Mouse (Mus musculus) embryo, embryonic 11.5 days (tissue): ENCODE data around the gene Scrn3.

Experiments
- DNase-seq: peaks from one replicate; pipeline ENCODE4 v3.0.0-alpha.2; 2012; ENCODE audit warnings: low read depth, low spot score

Gene Scrn3

GRCm38 (mm10) chr2:73274119-73274920, 38.1 kb upstream of the Scrn3 start:
- DNase-seq, result no peak

GRCm38 (mm10) chr2:73275261-73276040, 37.0 kb upstream of the Scrn3 start:
- DNase-seq, result no peak

- DNase-seq, result no peak
Observed at GRCm38 (mm10) chr2:73276141-73276571, 36.2 kb upstream of the Scrn3 start.

- DNase-seq, result no peak
Observed at GRCm38 (mm10) chr2:73277021-73277708, 35.2 kb upstream of the Scrn3 start.

GRCm38 (mm10) chr2:73277709-73278075, 34.7 kb upstream of the Scrn3 start:
- no peak for DNase-seq

- peak; percentile 86 for DNase-seq
Observed at GRCm38 (mm10) chr2:73278131-73278854, 34.1 kb upstream of the Scrn3 start.

- no peak for DNase-seq
Observed at GRCm38 (mm10) chr2:73278869-73279268, 33.5 kb upstream of the Scrn3 start.

GRCm38 (mm10) chr2:73279271-73280038, 32.9 kb upstream of the Scrn3 start:
- DNase-seq, result no peak

GRCm38 (mm10) chr2:73280356-73281047, 31.9 kb upstream of the Scrn3 start:
- no peak for DNase-seq

- no peak for DNase-seq
Observed at GRCm38 (mm10) chr2:73281048-73281661, 31.2 kb upstream of the Scrn3 start.

GRCm38 (mm10) chr2:73281707-73282106, 30.7 kb upstream of the Scrn3 start:
- no peak for DNase-seq

- DNase-seq, result no peak
Observed at GRCm38 (mm10) chr2:73285630-73286029, 26.8 kb upstream of the Scrn3 start.

GRCm38 (mm10) chr2:73291130-73291529, 21.3 kb upstream of the Scrn3 start:
- no peak for DNase-seq

GRCm38 (mm10) chr2:73295023-73295422, 17.4 kb upstream of the Scrn3 start:
- no peak for DNase-seq

- no peak for DNase-seq
Observed at GRCm38 (mm10) chr2:73298154-73298553, 14.2 kb upstream of the Scrn3 start.

GRCm38 (mm10) chr2:73298841-73299240, 13.6 kb upstream of the Scrn3 start:
- no peak for DNase-seq

- DNase-seq, result no peak
Observed at GRCm38 (mm10) chr2:73301979-73302378, 10.4 kb upstream of the Scrn3 start.

- no peak for DNase-seq
Observed at GRCm38 (mm10) chr2:73302722-73303121, 9.7 kb upstream of the Scrn3 start.

- no peak for DNase-seq
Observed at GRCm38 (mm10) chr2:73304506-73304905, 7.9 kb upstream of the Scrn3 start.

- DNase-seq, result no peak
Observed at GRCm38 (mm10) chr2:73306006-73306405, 6.4 kb upstream of the Scrn3 start.
